Mouse (Mus musculus): ENCODE measurements around the gene Rtraf. TPM values are rescaled to one million over a fixed set of nuclear protein-coding genes. Genes with fewer than 3 reads are reported as not detected.

The Rtraf gene
- polyA plus RNA-seq, 1 experiment: 161 TPM

DNA sequence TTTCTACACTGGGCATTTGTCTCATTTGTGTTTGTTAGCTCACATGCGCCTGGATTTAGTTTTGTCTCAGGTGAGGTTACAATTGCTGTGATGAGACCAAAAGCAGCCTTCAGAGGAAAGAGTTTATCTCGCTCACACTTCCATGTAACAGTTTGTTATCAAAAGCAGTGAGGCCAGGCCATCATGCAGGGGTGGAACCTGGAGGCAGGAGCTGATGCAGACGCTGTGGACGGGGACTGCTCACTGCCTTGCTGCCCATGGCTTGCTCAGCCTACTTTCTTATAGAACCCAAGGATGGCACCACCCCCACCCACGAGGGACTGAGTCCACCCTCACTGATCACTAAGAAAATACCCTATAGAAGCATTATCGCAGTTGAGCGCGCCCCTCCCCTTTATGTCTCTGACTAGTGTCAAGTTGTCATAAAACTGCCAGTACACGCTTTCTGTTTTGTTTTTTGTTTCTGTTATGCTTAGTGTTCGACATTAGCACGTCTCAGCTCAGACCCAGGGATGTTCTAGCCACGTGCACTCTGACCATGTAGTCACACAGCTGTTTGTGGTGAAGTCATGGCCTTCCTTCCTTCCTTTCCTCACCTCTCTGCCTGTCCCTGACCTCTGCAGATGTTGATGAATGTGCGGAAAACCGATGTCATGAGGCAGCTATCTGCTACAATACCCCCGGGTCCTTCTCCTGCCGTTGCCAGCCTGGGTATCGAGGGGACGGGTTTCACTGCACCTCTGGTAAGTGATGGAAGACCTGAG lies 26.9 kb downstream of the Rtraf start:
- no peak for TF ChIP-seq MYOD1 (IDR thresholded peaks at IDR 0.05; ENCODE audit: control insufficient read depth in 1 of 3, insufficient read length in 2 of 3, low read depth in 2 of 3)
- no peak for TF ChIP-seq E2F4 (IDR thresholded peaks at IDR 0.05; ENCODE audit: insufficient read depth)
- TF ChIP-seq MAX (IDR thresholded peaks at IDR 0.05; ENCODE audit: low read depth): no peak
- no peak for TF ChIP-seq MYOG (IDR thresholded peaks at IDR 0.05; ENCODE audit: control insufficient read depth in 1 of 3, insufficient read depth in 1 of 3, insufficient read length in 2 of 3, low read depth in 2 of 3)
- H3K36me3 ChIP-seq (ENCODE audit: control insufficient read depth, insufficient read depth): peaks cover 12% of the 10 kb centered on the region
- no peaks in the 10 kb centered on the region for H3K79me2 ChIP-seq (ENCODE audit: control insufficient read depth, insufficient read depth)

DNA sequence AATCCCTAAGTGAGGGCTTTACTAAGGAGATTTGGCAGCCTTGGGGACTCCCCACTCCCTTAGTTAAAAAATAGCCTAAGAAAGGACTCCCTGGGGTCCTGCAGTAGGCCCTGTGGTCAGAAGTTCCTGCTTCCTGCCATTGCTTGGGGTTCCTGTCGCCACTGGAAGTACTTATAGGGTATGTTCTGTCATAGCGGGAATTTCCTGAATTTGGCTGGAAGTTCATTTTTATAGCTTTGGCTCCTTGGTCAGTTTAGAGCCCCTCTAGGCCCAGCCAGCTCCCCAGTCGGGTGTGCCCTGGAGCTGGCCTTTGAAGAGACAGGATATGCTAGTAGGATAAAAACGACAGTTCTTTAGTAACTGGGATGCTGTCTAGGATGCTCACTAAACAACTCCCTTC lies 28.7 kb downstream of the Rtraf start:
- Histone ChIP-seq H3K4me2 (ENCODE audit: low read depth) (no peak overlapping the region), H3K27me3 (ENCODE audit: control insufficient read depth, insufficient read depth, insufficient read length) (no peaks in the 10 kb centered on the region), H3K79me2 (ENCODE audit: control insufficient read depth, insufficient read depth) (no peaks in the 10 kb centered on the region), H3K4me3 (no peak overlapping the region), H3ac (ENCODE audit: control insufficient read depth, insufficient read length) (no peak overlapping the region), H3K36me3 (ENCODE audit: control insufficient read depth, insufficient read depth) (peaks cover 12% of the 10 kb centered on the region)
- TF ChIP-seq SRF (IDR thresholded peaks at IDR 0.05; ENCODE audit: control insufficient read depth, insufficient read length, low read depth) (no peak), TCF3 (IDR thresholded peaks at IDR 0.05; ENCODE audit: insufficient read length, low read depth) (no peak), MYOG (IDR thresholded peaks at IDR 0.05; ENCODE audit: control insufficient read depth in 1 of 3, insufficient read depth in 1 of 3, insufficient read length in 2 of 3, low read depth in 2 of 3) (no peak), CEBPB (IDR thresholded peaks at IDR 0.05; ENCODE audit: insufficient read depth, poor library complexity, severe bottlenecking) (no peak), E2F4 (IDR thresholded peaks at IDR 0.05; ENCODE audit: insufficient read depth) (no peak), MYOD1 (IDR thresholded peaks at IDR 0.05; ENCODE audit: control insufficient read depth in 1 of 3, insufficient read length in 2 of 3, low read depth in 2 of 3) (no peak), TCF12 (IDR thresholded peaks at IDR 0.05; ENCODE audit: insufficient read depth, poor library complexity, severe bottlenecking) (no peak), MAX (IDR thresholded peaks at IDR 0.05; ENCODE audit: low read depth) (no peak), REST (IDR thresholded peaks at IDR 0.05; ENCODE audit: insufficient read depth, insufficient read length) (no peak), POLR2A (IDR thresholded peaks at IDR 0.05; ENCODE audit: insufficient read length, low read depth) (no peak), POLR2AphosphoS2 (IDR thresholded peaks at IDR 0.05; ENCODE audit: insufficient read length, low read depth) (no peak), USF1 (IDR thresholded peaks at IDR 0.05; ENCODE audit: low read depth) (no peak)

More for the DNA sequence above, 26.9 kb downstream of the Rtraf start:
- Histone ChIP-seq H3K27me3 (ENCODE audit: control insufficient read depth, insufficient read depth, insufficient read length) (no peaks in the 10 kb centered on the region), H3K4me2 (ENCODE audit: low read depth) (no peak overlapping the region), H3ac (ENCODE audit: control insufficient read depth, insufficient read length) (no peak overlapping the region), H3K4me3 (no peak overlapping the region)

DNA sequence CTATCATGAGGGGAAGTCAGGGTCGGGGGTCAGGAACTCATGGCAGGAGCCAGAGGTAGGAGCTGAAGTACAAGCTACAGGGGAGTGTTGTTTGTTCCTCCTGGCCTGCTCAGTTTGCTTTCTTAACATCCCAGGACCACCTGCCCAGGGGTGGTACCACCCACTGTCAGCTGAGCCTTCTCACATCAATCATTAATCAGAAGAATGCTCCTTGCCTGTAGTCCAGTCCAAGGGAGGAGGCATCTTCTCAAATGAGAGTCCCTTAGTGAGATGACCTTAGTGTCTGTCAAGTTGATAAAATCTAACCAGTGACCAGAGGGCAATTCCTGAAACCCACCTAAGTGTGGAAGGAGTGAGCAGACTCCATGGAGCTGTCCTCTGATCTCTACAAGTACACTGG lies 35.2 kb downstream of the Rtraf start:
- H3K4me3 ChIP-seq: no peak overlapping the region
- no peaks in the 10 kb centered on the region for H3K79me2 ChIP-seq (ENCODE audit: control insufficient read depth, insufficient read depth)
- TF ChIP-seq TCF3 (IDR thresholded peaks at IDR 0.05; ENCODE audit: insufficient read length, low read depth): no peak
- peaks cover 2% of the 10 kb centered on the region for H3K36me3 ChIP-seq (ENCODE audit: control insufficient read depth, insufficient read depth)
- H3K4me2 ChIP-seq (ENCODE audit: low read depth): no peak overlapping the region
- no peaks in the 10 kb centered on the region for H3K27me3 ChIP-seq (ENCODE audit: control insufficient read depth, insufficient read depth, insufficient read length)
- H3ac ChIP-seq (ENCODE audit: control insufficient read depth, insufficient read length): no peak overlapping the region

DNA sequence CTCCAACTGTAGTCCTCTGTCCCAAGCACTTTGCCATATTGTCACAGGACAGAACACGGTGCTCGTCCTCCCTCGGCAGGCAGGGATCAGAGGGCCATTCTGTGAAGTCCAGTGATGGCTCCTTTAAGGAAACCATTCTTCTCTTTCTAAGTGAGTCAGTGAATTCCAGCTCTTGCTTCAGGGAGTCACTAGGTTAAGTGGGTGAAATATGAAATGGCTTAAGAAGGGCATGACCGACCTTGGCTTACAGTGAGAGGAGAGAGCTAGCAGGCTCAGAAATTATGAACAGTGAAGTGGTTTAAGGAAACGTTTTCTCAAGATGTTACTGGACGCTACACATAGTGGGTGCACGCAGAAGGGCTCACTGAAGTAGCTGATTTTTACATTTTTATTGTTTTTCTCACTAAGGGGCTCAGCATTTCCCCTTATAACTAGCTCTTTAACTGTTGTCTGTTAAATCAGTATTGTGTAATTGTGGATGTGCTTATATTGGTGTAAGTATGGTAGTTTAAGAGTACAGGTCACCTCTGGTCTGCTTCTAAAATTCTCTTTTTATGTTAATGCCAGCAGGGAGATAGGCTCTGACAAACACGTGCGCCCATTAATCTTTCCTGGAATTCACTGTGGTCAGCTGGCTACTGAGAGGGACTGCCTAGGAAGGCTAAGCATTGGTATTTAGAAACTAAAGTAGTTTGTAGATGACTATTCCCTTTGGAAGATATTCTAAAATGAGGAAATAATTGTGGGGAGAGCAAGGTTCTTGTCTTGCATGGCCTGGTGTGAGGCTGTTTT lies 37.6 kb downstream of the Rtraf start:
- H3K4me3 ChIP-seq: no peak overlapping the region
- no peaks in the 10 kb centered on the region for H3K79me2 ChIP-seq (ENCODE audit: control insufficient read depth, insufficient read depth)
- H3K27me3 ChIP-seq (ENCODE audit: control insufficient read depth, insufficient read depth, insufficient read length): no peaks in the 10 kb centered on the region
- H3K4me2 ChIP-seq (ENCODE audit: low read depth): no peak overlapping the region
- H3K36me3 ChIP-seq (ENCODE audit: control insufficient read depth, insufficient read depth): peaks cover 4% of the 10 kb centered on the region
- no peak overlapping the region for H3ac ChIP-seq (ENCODE audit: control insufficient read depth, insufficient read length)
- no peak for TF ChIP-seq E2F4 (IDR thresholded peaks at IDR 0.05; ENCODE audit: insufficient read depth)
- TF ChIP-seq TCF3 (IDR thresholded peaks at IDR 0.05; ENCODE audit: insufficient read length, low read depth): no peak
- TF ChIP-seq CEBPB (IDR thresholded peaks at IDR 0.05; ENCODE audit: insufficient read depth, poor library complexity, severe bottlenecking): no peak
- TF ChIP-seq MYOG (IDR thresholded peaks at IDR 0.05; ENCODE audit: control insufficient read depth in 1 of 3, insufficient read depth in 1 of 3, insufficient read length in 2 of 3, low read depth in 2 of 3): no peak
- TF ChIP-seq POLR2AphosphoS2 (IDR thresholded peaks at IDR 0.05; ENCODE audit: insufficient read length, low read depth): no peak
- TF ChIP-seq POLR2A (IDR thresholded peaks at IDR 0.05; ENCODE audit: insufficient read length, low read depth): no peak
- TF ChIP-seq MAX (IDR thresholded peaks at IDR 0.05; ENCODE audit: low read depth): no peak
- TF ChIP-seq REST (IDR thresholded peaks at IDR 0.05; ENCODE audit: insufficient read depth, insufficient read length): no peak
- TF ChIP-seq USF1 (IDR thresholded peaks at IDR 0.05; ENCODE audit: low read depth): no peak
- TF ChIP-seq MYOD1 (IDR thresholded peaks at IDR 0.05; ENCODE audit: control insufficient read depth in 1 of 3, insufficient read length in 2 of 3, low read depth in 2 of 3): no peak
- no peak for TF ChIP-seq SRF (IDR thresholded peaks at IDR 0.05; ENCODE audit: control insufficient read depth, insufficient read length, low read depth)
- no peak for TF ChIP-seq TCF12 (IDR thresholded peaks at IDR 0.05; ENCODE audit: insufficient read depth, poor library complexity, severe bottlenecking)

DNA sequence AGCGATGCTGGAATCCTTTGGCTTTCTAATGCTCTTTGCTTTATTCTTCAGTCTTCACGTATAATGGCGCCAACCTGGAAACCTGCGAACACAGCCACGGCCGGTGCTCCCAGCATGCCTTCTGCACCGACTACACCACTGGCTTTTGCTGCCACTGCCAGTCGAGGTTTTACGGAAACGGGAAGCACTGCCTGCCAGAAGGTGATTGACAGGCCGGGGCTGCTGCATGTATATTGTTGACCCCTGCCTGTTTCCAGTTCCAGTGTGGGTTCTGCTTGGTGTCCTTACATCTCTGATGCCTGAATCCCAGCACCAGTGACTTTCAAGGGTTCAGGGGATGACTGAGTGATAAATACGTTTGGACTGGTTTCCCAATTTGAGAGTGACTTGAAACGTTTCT lies 45.7 kb downstream of the Rtraf start:
- no peak for TF ChIP-seq MYOD1 (IDR thresholded peaks at IDR 0.05; ENCODE audit: control insufficient read depth in 1 of 3, insufficient read length in 2 of 3, low read depth in 2 of 3)
- no peak for TF ChIP-seq E2F4 (IDR thresholded peaks at IDR 0.05; ENCODE audit: insufficient read depth)
- no peak for TF ChIP-seq USF1 (IDR thresholded peaks at IDR 0.05; ENCODE audit: low read depth)
- no peak for TF ChIP-seq TCF3 (IDR thresholded peaks at IDR 0.05; ENCODE audit: insufficient read length, low read depth)
- TF ChIP-seq MAX (IDR thresholded peaks at IDR 0.05; ENCODE audit: low read depth): no peak
- TF ChIP-seq SRF (IDR thresholded peaks at IDR 0.05; ENCODE audit: control insufficient read depth, insufficient read length, low read depth): no peak
- no peak for TF ChIP-seq MYOG (IDR thresholded peaks at IDR 0.05; ENCODE audit: control insufficient read depth in 1 of 3, insufficient read depth in 1 of 3, insufficient read length in 2 of 3, low read depth in 2 of 3)
- TF ChIP-seq POLR2A (IDR thresholded peaks at IDR 0.05; ENCODE audit: insufficient read length, low read depth): no peak
- no peak for TF ChIP-seq TCF12 (IDR thresholded peaks at IDR 0.05; ENCODE audit: insufficient read depth, poor library complexity, severe bottlenecking)
- TF ChIP-seq REST (IDR thresholded peaks at IDR 0.05; ENCODE audit: insufficient read depth, insufficient read length): no peak
- TF ChIP-seq POLR2AphosphoS2 (IDR thresholded peaks at IDR 0.05; ENCODE audit: insufficient read length, low read depth): no peak
- TF ChIP-seq CEBPB (IDR thresholded peaks at IDR 0.05; ENCODE audit: insufficient read depth, poor library complexity, severe bottlenecking): no peak

More for the DNA sequence above, 45.7 kb downstream of the Rtraf start:
- H3ac ChIP-seq (ENCODE audit: control insufficient read depth, insufficient read length): no peak overlapping the region
- peaks cover 9% of the 10 kb centered on the region for H3K79me2 ChIP-seq (ENCODE audit: control insufficient read depth, insufficient read depth)
- H3K36me3 ChIP-seq (ENCODE audit: control insufficient read depth, insufficient read depth): peaks cover 5% of the 10 kb centered on the region
- no peaks in the 10 kb centered on the region for H3K27me3 ChIP-seq (ENCODE audit: control insufficient read depth, insufficient read depth, insufficient read length)
- no peak overlapping the region for H3K4me3 ChIP-seq
- H3K4me2 ChIP-seq (ENCODE audit: low read depth): no peak overlapping the region
